Mouse (Mus musculus) embryo, embryonic 9.5 days (tissue): ENCODE measurements around the gene Rnf19b.
A peak's percentile ranks its signal among the peaks of the same experiment; 100 is the strongest.

Experiments used
- DNase-seq: peaks from one replicate; pipeline ENCODE4 v3.0.0-alpha.2; 2017; ENCODE audit errors: extremely low spot score

The Rnf19b gene

DNA sequence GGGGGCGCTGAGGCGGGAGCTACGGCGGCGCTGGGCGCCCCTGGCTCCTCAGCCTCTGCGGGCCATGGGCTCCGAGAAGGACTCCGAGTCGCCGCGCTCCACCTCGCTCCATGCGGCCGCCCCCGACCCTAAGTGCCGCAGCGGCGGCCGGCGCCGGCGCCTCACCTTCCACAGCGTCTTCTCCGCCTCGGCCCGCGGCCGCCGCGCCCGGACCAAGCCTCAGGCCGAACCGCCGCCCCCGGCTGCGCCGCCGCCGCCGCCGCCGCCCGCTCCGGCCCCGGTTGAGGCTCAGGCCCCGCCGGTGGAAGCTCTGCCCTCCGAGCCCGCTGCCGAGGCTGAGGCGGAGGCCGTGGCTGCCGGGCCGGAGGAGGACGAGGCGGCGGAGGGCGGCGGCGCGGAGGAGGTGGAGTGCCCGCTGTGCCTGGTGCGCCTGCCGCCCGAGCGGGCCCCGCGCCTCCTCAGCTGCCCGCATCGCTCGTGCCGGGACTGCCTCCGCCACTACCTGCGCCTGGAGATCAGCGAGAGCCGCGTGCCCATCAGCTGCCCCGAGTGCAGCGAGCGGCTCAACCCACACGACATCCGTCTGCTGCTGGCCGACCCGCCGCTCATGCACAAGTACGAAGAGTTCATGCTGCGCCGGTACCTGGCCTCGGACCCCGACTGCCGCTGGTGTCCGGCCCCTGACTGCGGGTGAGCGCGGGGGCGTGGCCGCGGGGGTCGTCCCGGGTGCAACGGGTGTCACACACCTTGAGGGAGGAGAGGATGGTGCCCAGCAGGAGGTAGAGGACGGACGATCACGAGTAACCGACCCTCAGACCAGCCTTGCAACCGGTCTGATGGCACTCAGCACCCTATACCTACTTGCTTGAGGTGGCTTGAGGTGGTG lies at the start of gene Rnf19b:
Rnf19b (plus strand) TSS at position 65 of the 886 bp plus-strand sequence.
- peak; percentile 58 for DNase-seq

DNA sequence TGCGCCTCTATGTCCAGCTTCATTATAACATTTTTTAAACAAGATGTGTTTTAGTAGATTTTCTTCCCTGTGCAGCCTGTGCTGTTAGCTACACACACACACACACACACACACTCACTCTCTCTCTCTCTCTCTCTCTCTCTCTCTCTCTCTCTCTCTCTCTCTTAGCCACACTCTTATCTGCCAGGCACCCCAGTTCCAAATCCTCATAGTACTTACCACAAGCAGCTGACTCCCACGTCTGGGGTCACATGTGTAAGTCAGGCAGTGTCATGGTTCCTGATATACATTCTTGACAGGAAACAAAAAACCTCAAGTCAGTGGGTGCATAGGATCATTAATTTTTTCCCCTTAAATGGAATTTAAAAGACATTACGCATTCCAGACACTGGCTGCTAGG lies 49.4 kb upstream of the Rnf19b start:
- no peak for DNase-seq

DNA sequence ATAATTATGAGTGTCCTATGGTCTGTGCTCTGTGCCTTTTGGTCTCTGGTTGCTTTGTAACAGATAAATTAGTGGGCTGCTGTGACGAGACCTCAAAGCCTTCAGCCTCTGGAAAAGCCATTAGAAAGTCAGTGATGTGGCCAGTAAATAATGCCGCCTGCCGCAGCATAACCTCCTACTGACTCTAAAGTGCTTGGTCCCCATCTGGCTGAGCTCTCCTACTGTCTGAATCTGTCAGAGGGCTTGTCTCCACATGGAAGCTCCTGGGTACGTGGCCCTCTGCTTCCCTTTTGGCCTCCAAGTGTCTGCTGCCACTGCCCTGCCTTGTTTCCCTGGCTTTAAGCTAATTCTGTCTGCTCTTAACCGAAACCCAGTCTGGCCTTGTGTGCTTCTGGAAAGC lies 48.5 kb upstream of the Rnf19b start:
- no peak for DNase-seq

DNA sequence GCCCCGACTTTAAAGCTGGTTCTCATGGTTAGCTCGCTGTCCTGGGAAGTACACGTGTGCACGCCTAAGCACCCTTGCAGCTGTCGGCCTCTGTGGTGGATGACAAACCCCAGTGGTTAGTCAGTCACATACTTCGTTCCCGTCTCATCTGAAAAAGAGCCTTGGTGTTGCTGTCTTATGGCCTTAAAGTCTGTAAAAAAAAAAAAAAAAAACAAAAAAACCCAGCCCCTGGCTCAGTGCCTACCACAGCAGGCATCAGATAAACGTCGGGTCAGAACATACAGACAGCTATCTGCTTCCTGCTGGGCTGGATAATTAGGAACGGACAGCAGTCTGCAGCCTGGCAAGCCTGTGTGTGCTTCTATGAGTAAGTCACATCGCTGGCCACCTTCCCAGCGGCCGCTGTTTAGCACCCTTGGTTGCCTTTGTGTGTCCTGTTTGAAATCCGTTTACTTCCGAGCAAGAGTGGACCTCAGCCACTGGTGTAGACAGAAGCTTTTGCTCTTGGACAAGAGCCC lies 46.4 kb upstream of the Rnf19b start:
- no peak for DNase-seq

DNA sequence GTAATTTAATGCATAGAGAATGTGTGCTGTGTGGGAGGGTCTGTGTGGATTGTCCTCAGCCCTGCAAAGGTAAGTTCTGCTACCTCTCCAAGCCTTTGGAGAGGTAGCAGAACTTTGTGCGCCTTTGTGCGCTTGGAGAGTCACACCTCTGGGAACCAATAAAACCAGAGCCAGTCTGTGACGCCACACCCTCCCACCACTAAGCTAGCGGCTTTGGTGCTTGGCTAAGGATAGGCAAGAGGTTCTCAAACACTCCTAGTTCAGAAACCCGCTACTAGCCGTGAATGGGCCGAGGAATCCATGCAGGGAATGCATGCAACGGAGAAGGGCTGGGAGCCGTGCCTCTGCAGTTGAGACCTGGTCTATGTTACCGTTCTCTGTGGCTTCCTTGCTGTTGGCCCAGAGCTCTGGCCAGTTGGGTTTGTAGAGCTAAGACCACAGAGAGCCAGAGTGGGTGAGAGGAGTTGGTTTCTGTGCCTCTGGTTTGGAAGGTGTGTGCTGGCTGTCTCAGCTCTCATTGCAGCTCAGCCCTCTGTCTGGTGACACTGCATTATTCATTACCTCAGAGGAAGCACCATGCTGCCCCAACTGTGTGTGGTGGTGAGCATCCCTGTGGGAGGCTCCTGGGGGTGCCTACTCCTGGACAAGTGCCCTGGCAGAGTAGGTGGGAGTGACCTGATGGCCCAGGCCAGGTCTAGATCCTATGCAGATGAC lies 44.8 kb upstream of the Rnf19b start:
- DNase-seq, result no peak

DNA sequence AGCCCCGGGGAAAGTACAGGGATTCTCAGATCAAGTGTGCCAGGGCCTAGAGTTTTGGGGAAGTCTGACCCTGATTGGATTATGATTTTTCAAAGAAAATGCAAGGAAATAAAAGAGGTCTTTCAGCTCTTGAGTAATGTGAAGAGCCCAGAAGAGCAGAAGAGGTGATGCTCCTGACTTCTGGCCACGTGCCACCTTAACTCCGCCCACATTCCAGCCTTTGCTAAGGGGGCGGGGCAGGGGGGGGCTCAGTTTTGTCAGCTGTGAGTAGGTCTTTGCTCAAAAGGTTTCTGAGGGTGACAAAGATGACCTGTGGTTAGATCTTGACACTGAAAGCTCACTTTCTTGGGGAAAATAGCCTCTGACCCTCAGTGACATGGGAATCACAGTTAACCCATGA lies 41.7 kb upstream of the Rnf19b start:
- DNase-seq, result no peak

DNA sequence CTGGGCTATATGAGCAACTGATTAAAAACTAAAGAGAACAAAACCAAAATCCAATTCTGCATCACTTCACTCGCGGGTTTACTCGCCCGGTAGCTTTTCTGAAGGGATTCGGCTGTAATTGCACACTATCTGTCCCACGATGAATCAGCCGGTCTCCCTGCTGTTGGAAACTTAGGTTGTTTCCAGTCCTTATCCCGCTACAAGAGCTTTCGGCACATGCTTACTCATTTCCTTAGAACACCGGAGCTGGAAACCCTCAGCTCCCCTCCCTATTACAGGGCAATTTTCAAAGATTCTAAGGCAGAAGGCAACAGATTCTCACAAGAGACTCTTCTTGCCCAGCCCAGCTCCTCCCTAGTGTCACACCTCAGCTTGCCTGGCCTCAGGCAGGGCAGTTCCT lies 40.9 kb upstream of the Rnf19b start:
- DNase-seq, result no peak

DNA sequence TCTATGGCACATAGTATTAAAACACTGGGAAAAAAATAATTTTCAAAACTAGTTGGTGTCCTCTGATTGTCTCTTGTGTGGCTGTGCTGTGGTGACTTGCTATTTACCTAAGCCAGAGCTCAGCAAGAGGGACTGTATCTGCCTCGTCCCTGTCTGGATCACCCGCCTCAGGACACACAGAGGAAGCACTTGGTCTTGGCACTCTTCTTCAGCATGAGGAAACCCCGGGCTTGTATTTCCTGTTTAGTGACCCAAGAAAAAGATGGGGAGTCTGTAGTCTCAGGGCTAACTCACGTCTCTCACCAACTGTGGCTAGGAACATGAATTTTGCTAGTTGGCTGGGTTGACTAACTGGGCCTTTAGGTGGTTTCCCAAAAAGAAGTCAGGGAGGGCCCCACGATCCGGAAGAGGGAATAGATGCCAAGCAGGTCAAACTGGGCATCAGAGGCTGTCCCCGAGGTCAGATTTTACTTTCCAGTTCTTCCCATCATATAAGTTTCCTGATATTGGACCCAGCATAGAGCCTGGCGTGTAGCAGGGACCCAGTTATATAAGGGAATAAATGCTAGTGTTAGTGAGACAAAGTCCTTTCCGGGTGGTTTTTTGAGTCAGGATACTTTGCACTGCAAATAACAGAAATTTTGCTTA lies 39.2 kb upstream of the Rnf19b start:
- no peak for DNase-seq

DNA sequence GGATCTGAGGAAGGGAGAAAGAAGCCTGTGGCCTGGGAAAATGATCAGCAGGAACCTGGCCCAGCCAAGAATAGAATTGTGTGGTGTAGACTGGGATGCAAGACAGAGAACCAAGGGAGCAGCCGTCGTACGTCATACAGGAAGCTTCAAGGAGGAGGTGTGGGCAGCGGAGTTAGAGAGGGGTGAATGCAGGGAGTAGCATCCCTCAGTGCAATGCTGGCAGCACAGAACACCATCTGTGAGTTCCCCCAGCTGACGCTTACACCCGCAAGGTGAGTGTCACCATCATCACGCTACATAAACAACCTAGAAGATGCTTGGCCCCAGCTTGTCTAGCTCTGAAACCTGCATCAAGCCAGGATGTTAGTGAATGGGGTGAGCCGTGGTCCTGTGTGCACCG lies 38.3 kb upstream of the Rnf19b start:
- no peak for DNase-seq

DNA sequence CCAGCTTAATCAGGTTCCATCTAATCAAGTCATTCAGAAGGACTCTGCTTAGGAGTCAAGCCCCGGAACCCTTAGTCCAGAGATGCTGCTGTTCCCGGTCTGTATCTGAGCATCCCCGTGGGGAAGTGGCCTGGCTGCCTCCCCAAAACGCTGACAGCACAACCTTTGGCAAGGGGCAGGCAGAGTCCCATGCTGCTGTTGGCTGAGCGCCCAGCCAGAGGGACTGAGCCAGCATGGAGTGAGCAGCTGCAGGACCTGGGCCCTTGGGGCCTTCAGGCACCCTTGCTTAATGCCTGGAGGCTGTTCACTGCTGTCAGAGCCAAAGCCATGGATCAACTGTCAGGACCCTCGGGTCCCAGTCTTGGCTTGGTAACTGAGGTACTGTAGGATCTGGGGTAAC lies 37.6 kb upstream of the Rnf19b start:
- DNase-seq, result no peak

DNA sequence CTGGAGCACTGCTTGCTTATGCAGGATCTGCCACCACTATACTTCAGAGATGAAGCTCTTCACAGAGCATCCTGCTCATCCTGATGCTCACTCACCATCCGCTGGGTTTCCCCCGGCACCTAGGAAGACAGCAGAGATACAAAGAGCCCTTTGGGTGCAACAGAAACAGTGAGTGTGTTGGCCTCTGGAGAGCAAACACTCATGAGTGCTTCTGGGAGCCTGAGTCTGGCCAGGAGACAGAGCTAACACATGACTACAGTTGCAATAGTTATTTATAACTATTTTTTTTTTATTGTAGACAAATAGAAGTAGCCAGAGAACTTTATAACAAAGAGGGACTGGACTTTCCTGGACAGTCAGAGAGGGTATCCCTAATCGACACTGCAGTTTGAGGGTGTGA lies 36.6 kb upstream of the Rnf19b start:
- no peak for DNase-seq

DNA sequence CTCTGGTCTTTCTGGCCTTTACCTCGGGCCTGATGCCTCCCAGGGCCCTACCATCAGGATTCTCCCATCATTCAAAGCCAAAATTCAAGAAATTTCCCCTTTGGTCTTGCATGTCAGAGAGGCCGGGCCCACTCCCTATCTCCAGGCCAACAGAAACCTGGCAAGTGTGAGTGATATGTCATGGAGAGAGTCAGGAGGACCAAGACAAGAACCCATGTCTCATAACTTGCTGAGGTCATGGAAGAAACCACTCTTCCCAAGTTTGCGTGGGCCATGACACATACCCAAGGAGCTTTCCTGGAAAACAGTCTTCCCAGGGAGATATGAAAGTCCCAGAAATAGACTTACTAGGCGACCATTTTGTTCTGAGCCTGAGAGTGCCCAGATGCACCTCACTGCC lies 36.2 kb upstream of the Rnf19b start:
- no peak for DNase-seq

DNA sequence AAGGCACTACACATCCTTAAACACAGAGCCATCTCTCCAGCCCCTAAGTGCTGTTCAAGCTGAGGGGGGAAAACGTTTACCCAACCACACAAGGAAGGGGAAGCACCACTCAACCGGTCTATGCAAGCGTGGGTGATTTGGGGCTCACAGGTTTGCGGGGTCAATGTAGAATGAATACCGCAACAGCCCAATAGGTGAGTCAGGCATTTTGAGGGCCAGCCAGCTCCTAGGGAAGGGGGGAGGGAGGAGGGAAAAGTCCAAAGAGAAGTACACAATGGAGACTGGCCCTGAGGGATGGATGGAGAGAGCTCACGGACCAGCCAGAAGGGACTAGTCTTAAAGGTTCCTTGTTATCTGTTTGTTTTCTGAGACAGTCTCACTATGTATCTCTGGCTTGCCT lies 34.2 kb upstream of the Rnf19b start:
- no peak for DNase-seq

DNA sequence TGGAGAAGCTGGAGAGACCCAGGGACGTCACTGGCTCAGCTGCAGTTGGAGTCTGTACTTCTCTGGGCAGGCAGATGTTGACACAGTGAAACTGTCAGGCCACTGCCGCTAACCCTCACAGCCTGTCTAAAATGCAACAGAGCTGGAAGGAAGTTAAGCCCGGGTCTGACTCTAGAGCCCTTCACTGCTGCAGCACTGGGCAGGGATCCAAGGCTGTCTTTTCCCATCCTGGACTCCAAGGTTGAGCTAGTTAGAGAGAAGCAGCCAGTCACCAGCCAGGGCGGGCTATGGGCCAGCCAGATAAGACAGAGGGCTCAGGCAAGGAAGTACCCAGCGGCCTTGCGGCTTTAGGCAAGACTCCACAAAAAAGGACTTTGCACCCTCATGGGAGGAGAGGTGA lies 33.3 kb upstream of the Rnf19b start:
- no peak for DNase-seq

DNA sequence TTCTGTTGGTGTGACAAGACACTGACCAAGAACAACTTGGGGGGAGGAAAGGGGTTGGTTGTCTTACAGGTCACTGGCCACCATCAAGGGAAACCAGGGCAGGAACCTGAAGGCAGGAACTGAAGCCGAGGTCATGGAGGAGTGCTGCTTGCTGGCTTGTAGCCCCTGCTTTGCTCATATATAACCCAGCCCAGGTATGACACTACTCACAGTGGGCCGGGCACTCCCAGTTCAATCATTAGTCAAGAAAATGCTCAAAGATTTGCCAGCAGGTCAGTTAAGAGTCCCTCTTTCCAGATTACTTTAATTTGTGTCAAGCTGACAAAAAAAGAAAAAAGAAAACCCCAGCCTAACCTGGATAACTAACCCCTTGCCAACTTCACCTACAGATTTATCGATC lies 32.4 kb upstream of the Rnf19b start:
- DNase-seq, result no peak

DNA sequence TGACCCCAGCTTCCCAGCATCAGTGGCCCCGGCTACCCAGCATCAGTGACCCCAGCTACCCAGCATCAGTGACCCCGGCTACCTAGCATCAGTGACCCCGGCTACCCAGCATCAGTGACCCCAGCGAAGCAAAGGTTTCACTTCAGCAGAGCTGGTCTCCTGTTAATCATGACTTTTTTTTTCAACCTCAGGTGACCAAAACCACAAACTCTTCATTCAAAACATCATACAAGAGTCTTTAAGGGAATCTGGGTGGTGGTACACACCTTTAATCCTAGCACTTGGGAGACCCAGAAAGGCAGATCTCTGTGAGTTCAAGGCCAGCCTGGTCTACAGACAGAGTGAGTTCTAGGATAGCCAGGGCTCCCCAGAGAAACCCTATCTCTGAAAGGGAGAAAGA lies 27.3 kb upstream of the Rnf19b start:
- DNase-seq, result no peak

DNA sequence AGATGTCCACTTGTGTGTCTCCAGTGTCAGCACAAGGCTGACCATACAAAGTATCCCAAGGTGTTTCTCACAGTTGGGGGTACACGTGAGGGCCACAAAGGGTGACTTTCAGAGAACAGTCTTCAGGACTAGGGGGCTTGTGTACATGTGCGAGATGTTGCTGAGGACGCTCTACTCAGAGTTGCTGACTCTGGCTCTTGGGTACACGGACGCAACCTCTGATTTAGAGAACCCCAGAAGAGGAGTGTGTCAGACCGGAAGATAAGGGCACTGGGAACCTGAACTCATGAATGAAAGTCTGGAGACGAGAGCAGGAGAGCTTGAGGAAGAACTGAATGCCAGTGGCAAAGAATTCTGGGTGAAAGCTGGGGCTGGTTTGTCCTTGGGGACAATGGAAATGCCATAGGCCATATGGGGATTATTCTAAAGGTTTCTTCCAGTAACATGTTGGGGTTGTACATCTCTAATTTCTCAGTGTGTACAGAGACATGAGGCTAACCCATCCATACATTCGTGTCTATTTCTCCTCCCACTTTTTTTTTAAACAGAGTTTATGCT lies 26.6 kb upstream of the Rnf19b start:
- DNase-seq, result no peak

DNA sequence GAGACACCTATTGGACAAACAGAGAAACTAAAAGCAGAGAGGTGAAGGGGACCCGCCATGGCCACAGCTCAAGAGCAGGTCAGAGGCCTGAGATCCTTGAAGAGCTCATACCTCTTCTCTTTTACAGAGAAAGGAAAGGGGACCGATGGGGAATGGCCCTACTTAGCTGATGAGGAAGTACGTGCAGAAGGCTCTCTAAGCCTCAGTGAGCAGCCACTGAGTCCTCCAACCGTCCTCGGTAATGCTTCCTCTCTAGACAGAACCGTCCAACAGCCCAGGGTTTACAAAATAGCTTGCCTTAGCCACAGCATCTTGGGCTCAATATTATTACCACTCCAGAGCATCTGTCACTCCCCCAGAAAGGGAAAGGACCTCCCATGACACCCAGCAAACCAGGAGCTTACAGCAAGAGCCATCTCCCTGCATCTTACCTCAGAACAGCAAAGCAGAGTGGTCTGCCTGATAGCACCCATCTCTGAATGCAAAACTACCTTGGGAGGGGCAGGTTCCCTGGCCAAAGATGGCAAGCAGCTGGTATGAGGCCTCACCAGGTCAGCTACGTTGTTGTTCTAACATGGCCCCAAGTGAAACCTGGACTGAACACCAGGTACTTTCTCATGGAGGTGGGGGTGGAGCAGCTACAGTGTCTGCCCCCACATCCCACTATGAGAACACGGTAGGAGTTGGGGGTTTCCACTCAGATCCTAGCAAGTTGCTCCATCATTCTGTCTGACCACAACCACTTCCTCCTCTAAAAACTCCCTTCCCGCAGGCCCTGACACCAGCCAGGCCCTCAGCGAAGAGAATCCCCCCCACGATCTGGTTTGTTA lies 25.7 kb upstream of the Rnf19b start:
- DNase-seq, result no peak

DNA sequence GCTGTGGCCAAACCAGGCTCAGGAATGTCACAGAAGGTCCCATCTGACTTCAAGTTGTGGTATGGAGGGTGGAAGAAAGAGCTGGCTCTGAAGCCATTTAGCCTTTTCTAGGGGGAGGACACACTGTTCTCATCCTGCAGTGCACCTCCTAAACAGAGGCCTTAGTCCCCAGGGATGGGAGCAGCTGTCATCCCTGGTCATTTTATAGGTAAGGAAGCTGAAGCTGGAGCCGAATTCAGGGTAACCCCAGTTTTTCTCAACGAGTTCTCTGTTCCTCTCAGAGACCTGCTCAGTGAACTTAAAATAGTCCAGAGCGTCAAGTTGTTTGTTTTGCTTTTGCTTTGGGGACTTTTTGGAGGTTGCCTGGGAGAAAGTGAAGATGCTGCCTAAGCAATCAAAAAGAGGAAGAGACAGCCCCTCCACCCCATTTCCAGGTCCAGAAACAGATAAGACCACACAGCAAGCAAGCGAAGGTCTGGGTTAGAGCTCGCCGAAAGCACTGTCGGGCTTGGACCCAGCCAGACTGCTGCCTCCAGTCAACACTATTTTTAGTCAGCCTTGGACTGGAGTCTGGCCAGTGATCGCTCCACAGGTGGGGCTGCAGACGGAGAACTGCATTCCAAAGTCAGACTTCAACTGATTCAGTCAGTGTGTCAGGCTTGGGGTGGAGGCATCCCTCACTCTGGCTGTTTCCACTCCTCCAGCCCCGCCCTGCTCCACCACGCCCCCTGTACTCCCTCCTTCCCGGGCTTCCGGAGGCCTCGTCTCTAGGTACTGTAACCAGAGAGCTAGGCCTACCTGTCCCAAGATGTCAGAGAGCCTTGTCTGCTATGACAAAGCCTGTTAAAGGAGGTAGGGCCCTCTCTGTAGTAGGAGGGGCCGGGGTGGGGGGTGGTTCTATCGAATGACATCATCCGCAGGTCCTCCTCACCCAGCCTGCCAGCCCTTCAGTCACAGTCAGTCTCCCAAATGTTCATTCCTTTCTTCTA lies 24.8 kb upstream of the Rnf19b start:
- DNase-seq, result peak; percentile 61

DNA sequence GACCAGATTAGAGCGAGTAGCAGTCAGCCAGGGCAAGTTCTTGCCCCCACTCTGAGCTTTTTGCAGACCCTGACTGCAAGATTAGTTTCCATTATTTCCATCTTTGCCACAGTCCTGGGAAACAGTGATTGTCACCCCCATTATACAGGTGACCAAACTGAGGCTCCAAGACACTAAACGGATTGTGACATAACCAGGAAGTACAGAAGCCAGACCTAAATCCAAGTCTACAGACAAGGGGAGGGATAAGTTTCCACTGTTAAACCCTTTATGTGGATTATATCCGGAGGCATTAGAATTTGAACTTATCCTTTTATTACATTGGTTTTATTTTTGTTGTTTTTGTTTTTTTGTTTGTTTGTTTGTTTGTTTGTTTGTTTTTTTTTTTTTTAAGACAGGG lies 23.8 kb upstream of the Rnf19b start:
- no peak for DNase-seq
